Mouse (Mus musculus) T-cell, adult 66 days (primary cell): ENCODE data around the gene Olfr59. TPM values are rescaled to one million over a fixed set of nuclear protein-coding genes. Genes with fewer than 3 reads are reported as not detected.

Experiments
- total RNA-seq, 2 experiments: library from RNA; stranded (reverse); gene quantifications; 3 replicates in 1 of 2; 4 replicates in 1 of 2; pipeline ENCODE4 v1.2.4; 2023

Olfr59 gene
- not detected for total RNA-seq

GRCm38 (mm10) chr11:74283436-74283835, at the start of gene Olfr59:
Gene Olfr59, plus strand, starts transcription at chr11:74283736.

GRCm38 (mm10) chr11:74259508-74259907, 24.0 kb upstream of the Olfr59 start, which contains the start of gene Olfr406:
Gene Olfr406, plus strand, starts transcription at chr11:74259808.

GRCm38 (mm10) chr11:74337931-74338330, 54.4 kb downstream of the Olfr59 start, which contains the start of gene Olfr410:
Gene Olfr410, minus strand, starts transcription at chr11:74338031.

Other genes with a start within 250 kb of the Olfr59 start
- not detected for gene Olfr139, start 227.2 kb upstream of the Olfr59 start, total RNA-seq
- not detected for gene Olfr399, start 227.1 kb upstream of the Olfr59 start, total RNA-seq
- not detected for gene Zfp616, start 213.8 kb upstream of the Olfr59 start, total RNA-seq
- not detected for gene Olfr401, start 170.0 kb upstream of the Olfr59 start, total RNA-seq
- not detected for gene Olfr402, start 130.2 kb upstream of the Olfr59 start, total RNA-seq
- not detected for gene Olfr403, start 97.5 kb upstream of the Olfr59 start, total RNA-seq
- not detected for gene Olfr43, start 72.4 kb upstream of the Olfr59 start, total RNA-seq
- gene Olfr406, start 23.9 kb upstream of the Olfr59 start, total RNA-seq: not detected
- gene Olfr410, start 54.3 kb downstream of the Olfr59 start, total RNA-seq: not detected
- gene Olfr411, start 68.9 kb downstream of the Olfr59 start, total RNA-seq: not detected
- gene Olfr412, start 78.3 kb downstream of the Olfr59 start, total RNA-seq: not detected